24 mouse cellular contexts compared by ENCODE assay signal in the genomic region with DNA sequence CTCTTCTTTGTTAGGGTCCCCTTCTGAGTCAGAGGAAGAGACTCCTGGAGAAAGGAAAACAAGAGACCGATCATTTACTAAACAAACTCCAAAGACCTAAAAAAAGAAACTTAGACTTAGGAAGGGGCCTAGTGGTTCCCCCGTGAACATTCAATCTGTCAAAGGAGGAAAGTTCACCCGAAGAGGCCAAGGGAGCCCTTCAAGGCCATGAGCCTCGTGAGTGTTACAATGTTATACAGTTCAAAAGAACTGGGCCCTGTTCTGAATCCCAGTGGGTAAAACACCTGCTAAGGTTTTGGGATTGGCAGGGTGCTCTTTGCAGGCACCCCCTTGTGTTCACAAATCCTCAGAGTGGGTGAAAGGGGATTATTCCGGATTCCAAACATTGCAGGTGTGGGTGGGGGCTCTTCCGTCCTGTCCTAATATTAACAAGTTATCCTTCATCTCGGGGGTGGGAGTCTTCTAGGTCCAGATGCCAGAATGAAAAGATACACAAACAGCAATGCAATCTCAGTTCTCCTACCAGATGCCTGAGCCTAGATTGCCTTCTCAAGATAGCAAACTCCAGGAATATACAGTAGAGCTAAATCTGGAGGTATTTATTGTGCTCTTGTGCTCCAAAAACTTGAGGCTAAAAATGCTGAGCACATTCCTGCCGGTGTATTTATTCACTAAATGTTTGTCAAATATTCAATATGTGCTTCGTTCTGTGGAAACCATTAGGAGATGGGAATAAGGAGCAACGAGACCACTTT. TPM values are rescaled to one million over a fixed set of nuclear protein-coding genes. Genes with fewer than 3 reads are reported as not detected.
DNase-seq lines count a peak whose midpoint lies in the region; ATAC-seq and TF ChIP-seq lines count a peak whose summit lies in the region.
"Had no signal": no experiment of that assay in that cellular context is flagged by ENCODE, and none has a peak within 500 bp of the region (broad histone marks: within the 10 kb centered on the region; RNA-seq: fewer than 3 reads in every experiment).

No protein-coding gene starts in this region.

- ATAC-seq in frontal cortex, adult (ENCODE audit: low TSS enrichment) = peak; percentile 92
- ATAC-seq: activated CD4-positive, CD25-positive, alpha-beta regulatory T cell, adult 4 months; CD4-positive, CD25-positive, alpha-beta regulatory T cell, adult 4 months; forebrain, embryonic 13.5 days; forebrain, embryonic 15.5 days; forebrain, postnatal 0 days; Patski had no signal

- DNase-seq in frontal cortex, postnatal 14 days (ENCODE audit: low spot score in 2 of 2) = no peak
- no peak for DNase-seq in left cerebral cortex, adult 2 months (ENCODE audit: extremely low spot score in 1 of 2, low spot score in 2 of 2)
- DNase-seq in left cerebral cortex, adult 18-20 months (ENCODE audit: low spot score in 2 of 2) = no peak
- DNase-seq in brain, adult 2 months (ENCODE audit: low read depth, low spot score) = peak; percentile 53
- DNase-seq in cerebellum, postnatal 14 days = no peak
- DNase-seq: adrenal gland, adult 8-10 months; adrenal gland, postnatal 14 days; adrenal gland, postnatal 36 days; B cell, adult 2 months; cerebellum, adult 11 months; cerebellum, adult 18-20 months; cerebellum, adult 8-10 months; cerebellum, adult 9-11 months; cerebellum, postnatal 25 days; forebrain, postnatal 0 days had no signal

- H3K4me3 ChIP-seq in left cerebral cortex, adult 2 months = no peak overlapping the region
- H3K4me3 ChIP-seq: embryonic facial prominence, embryonic 10.5 days; embryonic facial prominence, embryonic 12.5 days; forebrain, embryonic 13.5 days; forebrain, embryonic 15.5 days had no signal

- intact Hi-C loops in left cerebral cortex, adult 2 months (cut with DNase I) = no loop called here

- peak overlapping the region; percentile 24; the same call in 1 of the 2 replicates for H3K27ac ChIP-seq in left cerebral cortex, adult 2 months
- H3K27ac ChIP-seq: embryonic facial prominence, embryonic 10.5 days; embryonic facial prominence, embryonic 12.5 days; forebrain, embryonic 13.5 days; forebrain, embryonic 15.5 days had no signal

- TF ChIP-seq CTCF in left cerebral cortex, adult 2 months (IDR thresholded peaks at IDR 0.05) = no peak

RNA-seq across cellular contexts. Expression of a gene that starts 36.3 kb away (rescaled TPM):
- 1 to 10 TPM; 3.0 to 3.2 TPM for total RNA-seq in left cerebral cortex, adult 2 months (2021)
- 1 to 10 TPM; 3.0 to 4.3 TPM for total RNA-seq in left cerebral cortex, adult 18-20 months (2021)
- total RNA-seq: G1E had no signal
